Mouse (Mus musculus) lung, adult 2 months (tissue): ENCODE results near the gene Abhd12b. TPM values are rescaled to one million over a fixed set of nuclear protein-coding genes. Genes with fewer than 3 reads are reported as not detected.

Experiments used
- DNase-seq: peaks from one replicate; pipeline ENCODE4 v3.0.0; 2022
- H3K4me1 ChIP-seq: fragments of 200-500 bp; 2 replicates; pipeline ENCODE4 v1.6.1; 2011; ENCODE audit warnings: low read length; ENCODE audit not compliant: control insufficient read depth, insufficient read depth
- H3K4me3 ChIP-seq: fragments of 200-500 bp; replicated peaks from 2 replicates; pipeline ENCODE3; 2011; ENCODE audit warnings: low read depth, mild to moderate bottlenecking, control low read depth, low read length; ENCODE audit errors: extremely low read depth
- CTCF ChIP-seq: fragments of 200-500 bp; IDR thresholded peaks from 2 replicates; pipeline ENCODE4 v1.5.1; 2011; ENCODE audit warnings: mild to moderate bottlenecking, low read length, control low read depth; ENCODE audit not compliant: insufficient read depth
- POLR2A ChIP-seq: fragments of 200-500 bp; IDR thresholded peaks from 2 replicates; pipeline ENCODE4 v1.6.1; 2011; ENCODE audit warnings: low read depth, mild to moderate bottlenecking, control low read depth, low read length, borderline replicate concordance; ENCODE audit errors: extremely low read depth
- WGBS: fragments of 180-500 bp; shearing (Covaris S2); methylation state at CpG from one replicate; pipeline ENCODE4 v1.1.7; 2018; 5-methylcytosine and 5-hydroxymethylcytosine counted together
- polyA plus RNA-seq: library from polyadenylated mRNA; depleted of rRNA; stranded (reverse); fragments of >200 nt; gene quantifications from 2 replicates; pipeline ENCODE4 v1.2.3, GENCODE M21; 2012

Abhd12b gene
- polyA plus RNA-seq, 1 experiment, result 0.19 TPM

DNA sequence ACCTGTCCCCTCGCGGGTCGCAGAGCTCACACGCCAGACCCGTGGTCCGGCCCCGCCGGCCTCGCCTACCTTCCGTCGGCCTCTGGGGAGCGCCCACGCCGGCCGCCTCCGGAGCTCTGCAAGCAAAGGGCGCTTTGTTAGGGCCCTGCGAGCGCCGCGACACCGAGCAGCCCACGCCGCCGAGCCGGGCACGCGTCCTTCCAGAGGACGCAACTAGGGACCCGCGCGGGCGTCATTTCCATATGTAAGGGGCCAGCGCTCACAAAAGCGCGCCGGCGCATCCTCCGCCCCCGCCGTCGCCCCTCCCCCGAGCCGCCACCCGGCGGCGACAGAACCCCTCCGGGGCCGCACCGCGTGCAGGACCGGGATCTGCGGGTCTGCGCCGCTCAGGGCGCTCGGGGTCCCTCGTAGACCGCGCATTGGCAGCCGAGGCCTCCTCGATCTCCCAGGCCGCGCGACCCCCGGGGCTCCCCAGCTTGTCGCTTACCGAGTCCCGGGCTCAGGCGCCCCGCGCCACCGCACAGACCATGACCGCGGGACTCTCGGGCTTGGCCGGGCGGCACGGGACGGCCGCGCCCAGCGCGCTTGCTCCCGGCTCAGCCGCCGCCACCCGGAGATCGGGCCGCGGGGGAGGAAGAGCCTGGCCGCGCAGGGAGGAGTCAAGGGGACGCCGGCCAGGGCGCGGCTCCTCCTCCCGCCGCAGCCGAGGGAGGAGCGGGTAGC lies 42.4 kb upstream of the Abhd12b start:
- WGBS, result under 1% methylated on average over 101 of the region's 101 CpGs
- TF ChIP-seq CTCF (no peak), POLR2A (0 out of 2 replicates have a peak, but pooled peaks have one; percentile 46)
- peak; percentile 77 for DNase-seq

DNA sequence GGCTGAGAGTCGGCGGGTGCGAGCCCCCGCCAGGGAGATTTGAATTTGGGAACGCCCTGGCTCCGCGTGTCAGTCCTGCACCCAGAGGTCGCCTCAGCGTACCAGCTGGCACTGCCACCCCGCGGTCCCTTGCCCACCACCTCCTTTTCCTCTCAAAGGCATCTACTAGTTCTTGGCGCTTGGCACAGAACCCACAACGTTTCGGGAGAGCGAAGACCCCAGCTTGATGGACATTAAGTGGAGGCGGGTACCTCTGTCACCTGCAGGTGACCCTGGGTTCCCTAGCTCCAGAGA lies 41.9 kb upstream of the Abhd12b start:
- peak overlapping the region; percentile 64 for H3K4me3 ChIP-seq
- peaks cover 15% of the 10 kb centered on the region for H3K4me1 ChIP-seq
- DNase-seq, result no peak
- WGBS, result 4% methylated on average over 16 of the region's 16 CpGs
- no peak for TF ChIP-seq CTCF
- TF ChIP-seq POLR2A, result no peak

More for the DNA sequence above, 42.4 kb upstream of the Abhd12b start:
- H3K4me3 ChIP-seq, result peak overlapping the region; percentile 64
- peaks cover 16% of the 10 kb centered on the region for H3K4me1 ChIP-seq

DNA sequence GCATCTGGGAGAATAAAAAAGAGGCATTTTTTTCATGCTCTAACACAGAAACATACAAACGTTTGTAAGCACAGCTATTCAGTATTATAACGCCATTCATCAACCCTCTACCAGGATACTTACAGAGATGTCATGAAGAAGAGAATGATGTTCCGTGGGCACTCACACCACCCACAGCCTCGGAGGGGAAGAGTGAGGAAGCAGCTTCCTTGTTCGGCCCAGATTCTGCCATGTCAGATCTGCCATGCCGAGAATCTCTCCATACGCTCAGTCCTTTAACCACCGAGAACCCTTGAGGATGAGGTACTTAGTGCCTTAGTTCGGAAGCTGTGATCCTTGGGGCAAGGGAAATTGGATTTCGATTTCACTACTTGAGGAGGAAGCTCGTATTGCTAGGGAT lies 40.6 kb upstream of the Abhd12b start, which contains the start of gene Nin:
Nin (minus strand) TSS at position 367 of the 400 bp plus-strand sequence.
- no peak for TF ChIP-seq POLR2A
- TF ChIP-seq CTCF, result no peak
- H3K4me3 ChIP-seq, result no peak within 1 kb of the TSS
- DNase-seq, result no peak
- peaks cover 9% of the 10 kb centered on the region for H3K4me1 ChIP-seq
- 80% methylated on average over 11 of the region's 11 CpGs for WGBS

DNA sequence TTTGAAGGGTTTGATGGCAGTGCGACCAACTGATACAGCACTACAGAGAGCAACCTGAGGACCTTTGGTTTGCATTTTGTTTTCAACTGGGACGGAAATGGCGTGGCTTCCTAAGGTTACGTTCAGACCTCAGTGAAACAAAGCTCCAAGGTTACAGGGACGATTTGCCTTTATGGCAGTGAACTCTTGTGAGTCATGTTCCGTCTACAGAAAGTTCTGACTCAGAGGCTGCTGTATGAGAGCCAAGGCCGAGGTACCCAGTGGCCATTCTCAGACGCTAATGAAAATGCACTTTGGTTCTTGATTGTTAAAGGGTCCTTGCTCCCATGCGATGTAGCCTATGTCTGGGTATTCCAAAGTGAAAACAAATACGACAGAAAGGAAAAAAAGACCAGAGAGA lies 36.8 kb upstream of the Abhd12b start:
- DNase-seq, result no peak
- TF ChIP-seq POLR2A, result no peak
- no peak for TF ChIP-seq CTCF
- no peaks in the 10 kb centered on the region for H3K4me1 ChIP-seq
- H3K4me3 ChIP-seq, result no peak overlapping the region
- WGBS, result 73% methylated on average over 10 of the region's 10 CpGs

DNA sequence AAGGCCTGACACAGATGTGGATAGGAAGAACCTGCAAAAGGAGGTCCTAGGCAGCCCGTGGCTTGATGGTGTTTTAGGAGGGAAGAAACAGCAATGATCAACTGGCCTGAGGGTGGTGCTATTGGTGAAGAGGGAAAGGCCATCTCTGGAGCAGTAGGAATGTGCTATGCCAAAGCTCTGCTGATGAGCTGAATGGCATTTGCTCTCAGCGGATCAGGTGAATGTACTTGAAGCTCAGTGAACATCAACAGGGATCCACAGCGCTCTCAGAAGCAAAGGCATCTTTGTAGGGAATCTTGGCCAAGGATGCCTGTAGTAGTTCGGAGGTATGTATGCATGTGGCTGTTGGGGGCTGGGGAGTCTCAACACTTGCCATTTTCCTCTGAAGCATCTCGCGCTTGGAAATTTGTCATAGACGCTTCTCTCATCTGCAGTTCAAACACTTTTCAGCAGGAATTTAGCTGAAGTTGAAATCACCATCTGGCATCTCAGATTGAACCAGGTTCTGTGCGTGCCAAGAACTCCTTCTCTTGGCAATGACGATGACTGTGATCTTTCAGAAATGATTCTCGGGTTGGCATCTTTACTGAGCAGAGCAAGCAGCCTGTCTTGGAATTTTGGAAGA lies 35.1 kb upstream of the Abhd12b start:
- 83% methylated on average over 10 of the region's 10 CpGs for WGBS
- TF ChIP-seq CTCF, result 0 out of 2 replicates have a peak, but pooled peaks have one; percentile 9
- TF ChIP-seq POLR2A, result no peak
- Histone ChIP-seq H3K4me1 (no peaks in the 10 kb centered on the region), H3K4me3 (no peak overlapping the region)
- no peak for DNase-seq

DNA sequence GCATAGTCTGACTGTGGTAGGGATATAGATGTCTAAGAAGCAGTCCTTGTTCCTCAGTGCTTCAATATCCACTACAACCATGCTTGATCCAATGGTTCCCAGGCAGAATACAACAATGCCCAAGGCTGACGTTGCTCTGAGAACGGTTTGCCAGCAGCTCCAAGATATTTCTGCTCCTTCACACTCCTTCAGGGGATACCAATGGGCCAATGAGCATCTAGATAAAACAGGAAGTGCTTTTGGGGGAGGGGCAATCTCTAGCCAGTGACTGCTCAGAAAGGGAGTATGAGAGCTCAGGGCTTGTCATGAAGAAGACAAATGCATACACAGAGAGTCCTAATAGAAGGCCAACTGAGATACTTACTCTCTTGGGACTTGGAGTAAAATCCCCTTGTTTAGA lies 34.4 kb upstream of the Abhd12b start:
- no peak for DNase-seq
- H3K4me1 ChIP-seq, result no peaks in the 10 kb centered on the region
- no peak overlapping the region for H3K4me3 ChIP-seq
- 27% methylated on average over 2 of the region's 2 CpGs for WGBS
- TF ChIP-seq POLR2A (no peak), CTCF (no peak)

DNA sequence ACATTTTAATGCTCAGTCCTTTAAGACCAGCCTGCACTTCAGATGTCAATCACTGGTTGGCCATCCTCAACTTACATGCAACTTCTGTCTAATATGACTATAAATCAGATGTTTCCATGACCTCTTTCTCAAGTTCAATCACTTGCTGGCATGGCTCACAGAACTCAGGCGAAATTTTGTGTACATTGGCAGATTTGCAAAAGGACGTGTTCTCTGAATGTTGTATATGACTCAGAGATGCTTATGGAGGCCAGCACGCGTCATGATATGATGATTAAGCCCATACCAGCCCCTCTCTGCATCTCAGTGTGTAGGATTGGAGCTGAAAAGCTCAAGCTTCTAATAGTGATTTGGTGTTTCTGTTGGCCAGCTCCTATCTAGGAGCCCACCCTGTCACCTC lies 27.3 kb upstream of the Abhd12b start:
- H3K4me3 ChIP-seq, result no peak overlapping the region
- TF ChIP-seq POLR2A, result no peak
- TF ChIP-seq CTCF, result no peak
- H3K4me1 ChIP-seq, result no peaks in the 10 kb centered on the region
- WGBS, result 75% methylated on average over 4 of the region's 4 CpGs
- DNase-seq, result no peak

DNA sequence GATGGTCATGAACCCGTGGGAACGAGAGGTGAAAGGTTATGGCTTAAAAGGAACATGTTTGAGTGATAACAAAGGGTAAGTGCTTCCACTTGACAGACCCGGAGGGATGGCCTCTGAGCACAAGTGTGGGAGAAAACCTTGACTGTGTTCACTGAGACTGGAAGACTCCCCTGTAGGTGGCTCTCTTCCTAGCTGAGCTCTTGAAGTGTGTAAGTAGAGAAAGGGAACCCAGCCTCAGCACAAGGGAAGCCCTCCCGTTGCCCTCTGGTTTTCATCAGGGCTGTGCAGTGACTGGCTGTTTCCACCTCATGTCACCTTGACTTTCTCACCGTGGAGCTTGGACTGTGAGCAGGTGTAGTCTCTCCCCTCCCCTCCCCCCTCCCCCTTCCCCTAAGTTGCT lies 24.8 kb upstream of the Abhd12b start:
- WGBS, result 25% methylated on average over 5 of the region's 5 CpGs
- Histone ChIP-seq H3K4me3 (no peak overlapping the region), H3K4me1 (no peaks in the 10 kb centered on the region)
- no peak for DNase-seq
- TF ChIP-seq POLR2A (no peak), CTCF (0 out of 2 replicates have a peak, but pooled peaks have one; percentile 13)

DNA sequence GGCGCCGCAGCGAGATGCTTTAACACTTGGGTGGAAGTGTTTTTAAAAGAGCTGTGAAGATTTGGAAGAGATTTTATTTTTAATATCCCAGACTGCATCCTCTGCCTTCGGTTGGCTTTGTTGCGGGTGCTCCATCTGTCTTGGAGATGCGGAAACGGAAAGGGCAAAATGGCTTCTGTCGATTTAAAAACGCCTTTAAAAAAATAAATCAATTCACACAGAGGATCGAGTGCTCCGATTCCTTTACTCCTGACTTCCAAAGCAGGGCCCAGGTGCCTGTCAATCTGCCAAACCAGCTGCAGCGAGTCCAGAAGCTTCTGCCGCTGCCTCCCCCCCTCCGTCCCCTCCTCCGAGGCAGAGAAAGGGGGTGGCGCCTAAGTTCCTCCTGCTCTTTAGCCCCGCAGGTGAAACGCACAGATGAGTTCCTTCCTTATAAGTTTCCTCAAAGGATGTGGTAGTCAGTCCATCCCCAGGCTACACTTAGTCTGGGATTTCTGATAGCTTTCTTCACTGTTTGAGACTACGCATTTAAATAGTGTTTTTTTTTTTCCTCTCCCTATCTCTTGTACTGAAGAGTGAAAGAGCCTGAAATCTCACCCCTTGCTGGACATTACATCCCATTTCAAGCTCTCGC lies 22.8 kb upstream of the Abhd12b start:
- no peak for TF ChIP-seq CTCF
- no peak for TF ChIP-seq POLR2A
- DNase-seq, result no peak
- H3K4me1 ChIP-seq, result peaks cover 7% of the 10 kb centered on the region
- peak overlapping the region; percentile 39 for H3K4me3 ChIP-seq
- 49% methylated on average over 20 of the region's 20 CpGs for WGBS

DNA sequence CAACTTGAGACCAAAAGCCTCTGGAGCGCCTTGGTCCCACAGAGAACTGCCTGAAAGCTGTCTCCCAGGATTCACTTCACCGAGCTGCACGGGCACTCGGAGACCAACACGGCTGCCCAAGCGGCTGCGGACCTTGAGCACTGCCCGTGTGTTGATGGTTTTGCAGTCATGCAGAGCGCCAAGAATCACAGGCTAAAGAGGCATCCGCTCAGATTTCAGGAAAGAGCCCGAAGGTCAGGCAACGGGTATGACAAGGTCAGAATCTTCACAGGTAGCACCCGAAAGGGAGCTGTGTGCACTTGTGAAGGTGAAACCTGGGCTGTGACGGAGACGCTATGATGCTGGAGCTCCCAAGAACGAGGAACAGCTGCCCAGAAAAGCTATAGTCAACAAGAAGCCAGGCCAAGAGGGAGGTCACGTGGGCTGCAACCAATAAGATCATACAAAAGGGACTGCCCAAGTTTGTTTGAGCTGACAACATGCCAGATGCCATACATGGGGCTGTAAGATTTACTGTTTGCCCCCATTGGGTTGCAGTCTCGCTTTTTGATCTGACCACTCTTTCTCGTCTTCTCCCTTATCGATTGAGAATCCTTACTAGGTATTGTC lies 19.2 kb upstream of the Abhd12b start:
- no peak for DNase-seq
- Histone ChIP-seq H3K4me3 (no peak overlapping the region), H3K4me1 (peaks cover 19% of the 10 kb centered on the region)
- TF ChIP-seq POLR2A (no peak), CTCF (no peak)
- WGBS, result 82% methylated on average over 20 of the region's 20 CpGs
